Mouse (Mus musculus): ENCODE results near the gene Clca3a1. TPM values are rescaled to one million over a fixed set of nuclear protein-coding genes. Genes with fewer than 3 reads are reported as not detected.

Clca3a1 gene
- 116 TPM for polyA plus RNA-seq (2015; fragmentation: Illumina TruSeq; extraction: RNeasy Lipid Tissue Mini Kit (QIAGEN cat#74804); ENCODE audit: insufficient read depth, low replicate concordance)

GRCm38 (mm10) chr3:144760592-144761309 is at the start of gene Clca3a1:
Clca3a1 (minus strand) TSS chr3:144760977.

GRCm38 (mm10) chr3:144719901-144720747 is 40.7 kb downstream of the Clca3a1 start, which contains the start of gene Sh3glb1:
Sh3glb1 (minus strand) TSS chr3:144720335.

Other genes with a start within 250 kb of the Clca3a1 start
- gene Hs2st1, start 190.8 kb downstream of the Clca3a1 start, polyA plus RNA-seq (2015; fragmentation: Illumina TruSeq; extraction: RNeasy Lipid Tissue Mini Kit (QIAGEN cat#74804); ENCODE audit: insufficient read depth, low replicate concordance), result 8.5 TPM
- gene Selenof, start 190.7 kb downstream of the Clca3a1 start, polyA plus RNA-seq (2015; fragmentation: Illumina TruSeq; extraction: RNeasy Lipid Tissue Mini Kit (QIAGEN cat#74804); ENCODE audit: insufficient read depth, low replicate concordance), result 370 TPM
- gene Sh3glb1, start 40.6 kb downstream of the Clca3a1 start, polyA plus RNA-seq (2015; fragmentation: Illumina TruSeq; extraction: RNeasy Lipid Tissue Mini Kit (QIAGEN cat#74804); ENCODE audit: insufficient read depth, low replicate concordance), result 219 TPM
- 0.26 TPM for gene Clca3a2, start 58.5 kb upstream of the Clca3a1 start, polyA plus RNA-seq (2015; fragmentation: Illumina TruSeq; extraction: RNeasy Lipid Tissue Mini Kit (QIAGEN cat#74804); ENCODE audit: insufficient read depth, low replicate concordance)
- gene Clca3b, start 88.4 kb upstream of the Clca3a1 start, polyA plus RNA-seq (2015; fragmentation: Illumina TruSeq; extraction: RNeasy Lipid Tissue Mini Kit (QIAGEN cat#74804); ENCODE audit: insufficient read depth, low replicate concordance), result not detected
- not detected for gene Clca4b, start 171.6 kb upstream of the Clca3a1 start, polyA plus RNA-seq (2015; fragmentation: Illumina TruSeq; extraction: RNeasy Lipid Tissue Mini Kit (QIAGEN cat#74804); ENCODE audit: insufficient read depth, low replicate concordance)
- not detected for gene Clca4a, start 214.1 kb upstream of the Clca3a1 start, polyA plus RNA-seq (2015; fragmentation: Illumina TruSeq; extraction: RNeasy Lipid Tissue Mini Kit (QIAGEN cat#74804); ENCODE audit: insufficient read depth, low replicate concordance)